Mouse (Mus musculus) testis, adult 2 months (tissue): ENCODE results near the gene Ovca2.

Source experiments
- CTCF ChIP-seq: fragments of 200-500 bp; IDR thresholded peaks from 2 replicates; pipeline ENCODE4 v1.5.1; 2012; ENCODE audit warnings: low read depth, mild to moderate bottlenecking, inconsistent platforms, low read length, moderate library complexity; ENCODE audit not compliant: control insufficient read depth, insufficient read depth, insufficient replicate concordance
- POLR2A ChIP-seq: fragments of 200-500 bp; IDR thresholded peaks from 2 replicates; pipeline ENCODE4 v1.6.1; 2012; ENCODE audit warnings: low read depth, mild to moderate bottlenecking, inconsistent platforms, low read length, moderate library complexity; ENCODE audit not compliant: control insufficient read depth

DNA sequence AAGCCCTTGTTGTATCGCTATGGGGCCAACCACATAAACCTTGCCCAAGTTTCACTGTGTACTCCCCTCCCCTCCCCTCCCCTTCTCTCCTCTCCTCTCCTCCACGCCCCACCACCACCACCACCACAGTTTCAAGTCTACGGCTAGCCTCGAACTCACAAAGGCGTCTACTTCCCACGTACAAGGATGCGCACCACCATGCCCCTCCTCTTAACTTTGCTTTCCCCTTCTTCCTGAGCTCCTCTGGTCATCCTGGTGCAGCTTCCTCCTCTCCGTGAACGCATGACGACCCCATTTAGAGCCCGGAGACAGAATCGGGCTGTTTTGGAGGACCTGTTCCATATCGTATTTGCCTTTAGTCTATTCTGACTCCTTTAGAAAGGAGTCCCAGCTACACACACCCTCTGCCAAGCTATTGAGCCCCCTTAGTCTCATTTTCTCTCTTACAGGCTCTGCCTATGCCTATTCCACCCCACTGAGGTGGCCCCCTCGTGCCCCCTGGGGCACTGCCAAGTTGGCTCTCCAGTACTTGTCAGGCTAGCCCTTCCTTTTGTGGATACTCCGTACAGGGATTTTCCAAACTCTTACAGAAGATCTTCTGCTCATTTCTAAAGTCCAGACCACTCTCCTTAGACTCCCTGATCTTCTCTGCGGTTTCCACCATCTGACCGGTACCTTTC is 7.3 kb downstream of the Ovca2 start:
- TF ChIP-seq POLR2A (no peak), CTCF (no peak)
